8 mouse cellular contexts compared by ENCODE assay signal in genomic region chr7:142549941-142550763, GRCm38 (mm10). TPM values are rescaled to one million over a fixed set of nuclear protein-coding genes. Genes with fewer than 3 reads are reported as not detected.
DNase-seq lines count a peak whose midpoint lies in the region; ATAC-seq and TF ChIP-seq lines count a peak whose summit lies in the region.

No protein-coding gene starts in this region.

- H3K4me1 ChIP-seq in liver, embryonic 14.5 days (replicated peaks; ENCODE audit: control insufficient read depth in 2 of 2, insufficient read depth in 2 of 2, low read length in 1 of 2), result peaks cover 0 to 25% of the 10 kb centered on the region in 2 experiments; a peak in 2 of 4 replicates
- peaks cover 16% of the 10 kb centered on the region for H3K4me1 ChIP-seq in liver, postnatal 0 days (ENCODE audit: insufficient read depth)

- no peak for ATAC-seq in liver, embryonic 14.5 days (ENCODE audit: insufficient read depth)
- no peak for ATAC-seq in liver, postnatal 0 days

- peak; percentile 5; the same call in 1 of the 2 replicates for TF ChIP-seq CTCF in liver, embryonic 14.5 days (IDR thresholded peaks at IDR 0.05; ENCODE audit: low read depth)
- peak; percentile 32 for TF ChIP-seq CTCF in liver, postnatal 0 days (IDR thresholded peaks at IDR 0.05; ENCODE audit: low read depth)

- H3K27ac ChIP-seq in liver, embryonic 14.5 days, result no peak overlapping the region
- no peak overlapping the region for H3K27ac ChIP-seq in liver, postnatal 0 days (ENCODE audit: low read depth)

- H3K9ac ChIP-seq in liver, embryonic 14.5 days (replicated peaks), result no peak overlapping the region
- no peak overlapping the region for H3K9ac ChIP-seq in liver, postnatal 0 days (replicated peaks)

- no peaks in the 10 kb centered on the region for H3K9me3 ChIP-seq in liver, embryonic 14.5 days (ENCODE audit: control insufficient read depth, low read length)
- no peaks in the 10 kb centered on the region for H3K9me3 ChIP-seq in liver, postnatal 0 days (ENCODE audit: low read length)

- no peak for DNase-seq in liver, embryonic 14.5 days (ENCODE audit: low read depth in 3 of 3, low spot score in 3 of 3)
- DNase-seq in liver, result no peak
- DNase-seq in cerebellum, adult 11 months, result peak; percentile 83
- peak; percentile 81 for DNase-seq in gastrocnemius, postnatal 25 days
- DNase-seq in liver, postnatal 0 days, result no peak
- DNase-seq in left cerebral cortex, postnatal 14 days (ENCODE audit: low spot score in 2 of 2), result no peak
- DNase-seq in frontal cortex, postnatal 14 days (ENCODE audit: low spot score in 2 of 2), result no peak
- no peak for DNase-seq in T-cell, adult 2 months (ENCODE audit: low spot score)

- intact Hi-C loops in left cerebral cortex, postnatal 14 days (cut with DNase I), result no loop called here

- TF ChIP-seq EP300 in liver, embryonic 14.5 days (IDR thresholded peaks at IDR 0.05; ENCODE audit: low read depth), result no peak
- no peak for TF ChIP-seq EP300 in liver, postnatal 0 days (IDR thresholded peaks at IDR 0.05; ENCODE audit: low read depth)

- H3K27me3 ChIP-seq in liver, embryonic 14.5 days (ENCODE audit: control insufficient read depth, insufficient read depth, low read length), result no peaks in the 10 kb centered on the region
- no peaks in the 10 kb centered on the region for H3K27me3 ChIP-seq in liver, postnatal 0 days (ENCODE audit: insufficient read depth, low read length)

- no peak overlapping the region for H3K4me2 ChIP-seq in liver, embryonic 14.5 days (ENCODE audit: low read depth)
- no peak overlapping the region for H3K4me2 ChIP-seq in liver, postnatal 0 days (ENCODE audit: low read depth, low read length)

- H3K36me3 ChIP-seq in liver, embryonic 14.5 days (replicated peaks; ENCODE audit: control insufficient read depth, insufficient read depth, low read depth), result no peaks in the 10 kb centered on the region
- H3K36me3 ChIP-seq in liver, postnatal 0 days (replicated peaks; ENCODE audit: insufficient read depth, low read length), result no peaks in the 10 kb centered on the region

- no peak overlapping the region for H3K4me3 ChIP-seq in liver, embryonic 14.5 days (ENCODE audit: insufficient read depth in 1 of 2, low read depth in 2 of 2, low read length in 2 of 2)
- no peak overlapping the region for H3K4me3 ChIP-seq in liver, postnatal 0 days (ENCODE audit: low read depth, low read length)

- WGBS in liver, embryonic 14.5 days (ENCODE audit: insufficient replicate concordance), result 66% methylated on average over 10 of the region's 10 CpGs
- 79% methylated on average over 10 of the region's 10 CpGs for WGBS in liver, postnatal 0 days (ENCODE audit: insufficient replicate concordance)

RNA-seq across cellular contexts. Expression of gene Mrpl23, which starts 17.7 kb away (rescaled TPM):
- 24.4 and 45.9 TPM in 2 replicates for polyA plus RNA-seq in liver, embryonic 14.5 days (2012; rRNA removed)
- polyA plus RNA-seq in liver, embryonic 14.5 days (2014; fragmentation: Nextera tagmentation; extraction: Ambion mirVana), result 11.1 and 14.4 TPM in 2 replicates
- 10 to 100 TPM in 1 of 2 experiments, 1 to 10 TPM in 1; 8.6 to 18.3 TPM for total RNA-seq in gastrocnemius, postnatal 25 days (2021)
- 18.7 and 19.3 TPM in 2 replicates for polyA plus RNA-seq in liver, postnatal 0 days (2015; fragmentation: Nextera tagmentation; extraction: Ambion mirVana)
- total RNA-seq in left cerebral cortex, postnatal 14 days (2021), result 1 to 10 TPM; 4.1 to 8.0 TPM

RNA-seq across cellular contexts. Expression of gene Tnnt3, which starts 51.5 kb away (rescaled TPM):
- polyA plus RNA-seq in liver, embryonic 14.5 days (2012; rRNA removed), result 0.10 and 0.15 TPM in 2 replicates
- 0.17 TPM in 1 of 2 replicates, not detected in the other for polyA plus RNA-seq in liver, embryonic 14.5 days (2014; fragmentation: Nextera tagmentation; extraction: Ambion mirVana)
- over 10,000 TPM; 28,170 to 31,317 TPM for total RNA-seq in gastrocnemius, postnatal 25 days (2021)
- polyA plus RNA-seq in liver, postnatal 0 days (2015; fragmentation: Nextera tagmentation; extraction: Ambion mirVana), result 3.6 and 72.5 TPM in 2 replicates
- total RNA-seq in left cerebral cortex, postnatal 14 days (2021), result not detected

Comparison
In these comparisons a context has a peak if more than half of its experiments do, and no peak if none do; other contexts are left out.
1. DNase-seq: peak in cerebellum, adult 11 months (single experiment) and gastrocnemius, postnatal 25 days (single experiment); none in liver, embryonic 14.5 days (0 of 3), liver (single experiment), liver, postnatal 0 days (single experiment), left cerebral cortex, postnatal 14 days (0 of 2), frontal cortex, postnatal 14 days (0 of 2) and T-cell, adult 2 months (single experiment).
2. RNA of gene Tnnt3, which starts 51.5 kb away (total RNA-seq): 28,170 to 31,317 TPM in gastrocnemius, postnatal 25 days; not detected in left cerebral cortex, postnatal 14 days; every median in the first group is over 1,000 times any median in the second.